Mouse (Mus musculus) intestine, embryonic 16.5 days (tissue): ENCODE measurements at regions not wholly inside any gene's neighbourhood (a gene's known extent, or its start where the extent isn't known, plus 50 kb on each side); places are given as distances from the start of the nearest gene placed in this dataset.

Experiments used
- ATAC-seq: fragments of 200-750 bp; cut with Nextera tagmentation; 2 replicates; pipeline ENCODE4 v1.8.0; 2017; ENCODE audit warnings: moderate TSS enrichment, moderate library complexity
- H3K27ac ChIP-seq: fragments of 300-500 bp; sonication (generic); 2 replicates; pipeline ENCODE4 v1.5.1; 2014; ENCODE audit warnings: mild to moderate bottlenecking, low read length
- H3K27me3 ChIP-seq: fragments of 300-500 bp; sonication (generic); replicated peaks from 2 replicates; pipeline ENCODE4 v1.6.1; 2014; ENCODE audit warnings: low read length, control low read depth, mixed read lengths; ENCODE audit not compliant: control insufficient read depth, insufficient read depth
- H3K36me3 ChIP-seq: fragments of 300-500 bp; sonication (generic); 2 replicates; pipeline ENCODE4 v1.6.1; 2014; ENCODE audit warnings: low read length, control low read depth; ENCODE audit not compliant: control insufficient read depth, insufficient read depth
- H3K4me1 ChIP-seq: fragments of 300-500 bp; sonication (generic); 2 replicates; pipeline ENCODE4 v1.6.1; 2014; ENCODE audit warnings: low read length, control low read depth, mixed read lengths; ENCODE audit not compliant: control insufficient read depth, insufficient read depth
- H3K4me2 ChIP-seq: fragments of 300-500 bp; sonication (generic); 2 replicates; pipeline ENCODE4 v1.6.1; 2014; ENCODE audit warnings: low read depth, low read length, control low read depth
- H3K4me3 ChIP-seq: fragments of 300-500 bp; sonication (generic); 2 replicates; pipeline ENCODE4 v1.5.1; 2014; ENCODE audit warnings: mild to moderate bottlenecking, low read length
- H3K9ac ChIP-seq: fragments of 300-500 bp; sonication (generic); 2 replicates; pipeline ENCODE4 v1.6.1; 2014; ENCODE audit warnings: low read depth, low read length
- H3K9me3 ChIP-seq: fragments of 300-500 bp; sonication (generic); 2 replicates; pipeline ENCODE4 v1.6.1; 2016; ENCODE audit warnings: low read length, control low read depth; ENCODE audit not compliant: control insufficient read depth
- WGBS: fragments of 180-500 bp; shearing (Covaris S2); extraction: QIAGEN DNeasy Blood & Tissue Kit; methylation state at CpG from one replicate; pipeline ENCODE4 v1.1.7; 2014; 5-methylcytosine and 5-hydroxymethylcytosine counted together

GRCm38 (mm10) chr2:172755686-172756471 is 184.2 kb downstream of the Bmp7 start:
- Histone ChIP-seq H3K4me2 (no peak overlapping the region), H3K27ac (no peak overlapping the region), H3K4me1 (no peaks in the 10 kb centered on the region), H3K9me3 (no peaks in the 10 kb centered on the region), H3K9ac (no peak overlapping the region), H3K36me3 (no peaks in the 10 kb centered on the region), H3K27me3 (peaks cover 20% of the 10 kb centered on the region; the same call in 1 of the 2 replicates), H3K4me3 (no peak overlapping the region)
- WGBS = 62% methylated on average over 15 of the region's 15 CpGs
- no peak for ATAC-seq

GRCm38 (mm10) chr2:172756472-172756860 is 183.7 kb downstream of the Bmp7 start:
- no peak overlapping the region for H3K4me3 ChIP-seq
- ATAC-seq = no peak
- H3K9ac ChIP-seq = no peak overlapping the region
- no peak overlapping the region for H3K27ac ChIP-seq
- peaks cover 20% of the 10 kb centered on the region; the same call in 1 of the 2 replicates for H3K27me3 ChIP-seq
- no peaks in the 10 kb centered on the region for H3K9me3 ChIP-seq
- 33% methylated on average over 8 of the region's 8 CpGs for WGBS
- no peaks in the 10 kb centered on the region for H3K36me3 ChIP-seq
- H3K4me1 ChIP-seq = no peaks in the 10 kb centered on the region
- no peak overlapping the region for H3K4me2 ChIP-seq

- no peaks in the 10 kb centered on the region for H3K4me1 ChIP-seq
- H3K27ac ChIP-seq = no peak overlapping the region
- no peak overlapping the region for H3K4me2 ChIP-seq
- no peak overlapping the region for H3K9ac ChIP-seq
- ATAC-seq = peak; percentile 44; the same call in 1 of the 2 replicates
- H3K4me3 ChIP-seq = no peak overlapping the region
- 10% methylated on average over 9 of the region's 9 CpGs for WGBS
- no peaks in the 10 kb centered on the region for H3K36me3 ChIP-seq
- peaks cover 20% of the 10 kb centered on the region; the same call in 1 of the 2 replicates for H3K27me3 ChIP-seq
- H3K9me3 ChIP-seq = no peaks in the 10 kb centered on the region
Observed at GRCm38 (mm10) chr2:172758497-172758896, 181.6 kb downstream of the Bmp7 start.

GRCm38 (mm10) chr2:172765260-172765659 is 174.9 kb downstream of the Bmp7 start:
- no peak for ATAC-seq
- H3K4me3 ChIP-seq = no peak overlapping the region

GRCm38 (mm10) chr2:172766403-172766802 is 173.7 kb downstream of the Bmp7 start:
- Histone ChIP-seq H3K4me2 (no peak overlapping the region), H3K27me3 (no peaks in the 10 kb centered on the region), H3K27ac (no peak overlapping the region), H3K4me1 (no peaks in the 10 kb centered on the region), H3K9ac (no peak overlapping the region), H3K36me3 (no peaks in the 10 kb centered on the region), H3K4me3 (no peak overlapping the region), H3K9me3 (no peaks in the 10 kb centered on the region)
- WGBS = 59% methylated on average over 7 of the region's 7 CpGs
- no peak for ATAC-seq

More at GRCm38 (mm10) chr2:172765260-172765659, 174.9 kb downstream of the Bmp7 start:
- Histone ChIP-seq H3K9me3 (no peaks in the 10 kb centered on the region), H3K9ac (no peak overlapping the region), H3K27ac (no peak overlapping the region), H3K4me1 (no peaks in the 10 kb centered on the region), H3K27me3 (no peaks in the 10 kb centered on the region), H3K36me3 (no peaks in the 10 kb centered on the region), H3K4me2 (no peak overlapping the region)
- 80% methylated on average over 2 of the region's 2 CpGs for WGBS

GRCm38 (mm10) chr2:172768756-172769155 is 171.4 kb downstream of the Bmp7 start:
- Histone ChIP-seq H3K4me1 (no peaks in the 10 kb centered on the region), H3K27me3 (no peaks in the 10 kb centered on the region), H3K27ac (no peak overlapping the region), H3K36me3 (no peaks in the 10 kb centered on the region), H3K4me2 (no peak overlapping the region), H3K4me3 (no peak overlapping the region), H3K9ac (no peak overlapping the region), H3K9me3 (no peaks in the 10 kb centered on the region)
- 77% methylated on average over 8 of the region's 8 CpGs for WGBS
- no peak for ATAC-seq

GRCm38 (mm10) chr2:172770061-172770460 is 170.1 kb downstream of the Bmp7 start:
- ATAC-seq = no peak
- Histone ChIP-seq H3K4me3 (no peak overlapping the region), H3K36me3 (no peaks in the 10 kb centered on the region), H3K9ac (no peak overlapping the region), H3K4me2 (no peak overlapping the region), H3K27ac (no peak overlapping the region), H3K4me1 (no peaks in the 10 kb centered on the region), H3K9me3 (no peaks in the 10 kb centered on the region), H3K27me3 (no peaks in the 10 kb centered on the region)
- 59% methylated on average over 6 of the region's 6 CpGs for WGBS

- Histone ChIP-seq H3K27ac (no peak overlapping the region), H3K36me3 (no peaks in the 10 kb centered on the region), H3K27me3 (no peaks in the 10 kb centered on the region), H3K4me1 (no peaks in the 10 kb centered on the region), H3K9me3 (no peaks in the 10 kb centered on the region), H3K4me3 (no peak overlapping the region), H3K9ac (no peak overlapping the region), H3K4me2 (no peak overlapping the region)
- WGBS = 86% methylated on average over 14 of the region's 14 CpGs
- no peak for ATAC-seq
Observed at GRCm38 (mm10) chr2:172770606-172771005, 169.5 kb downstream of the Bmp7 start.

- 0 out of 2 replicates have a peak, but pooled peaks have one; percentile 31 for ATAC-seq
Observed at GRCm38 (mm10) chr2:172773176-172773575, 166.9 kb downstream of the Bmp7 start.

More at GRCm38 (mm10) chr2:172773176-172773575, 166.9 kb downstream of the Bmp7 start:
- Histone ChIP-seq H3K36me3 (no peaks in the 10 kb centered on the region), H3K9me3 (no peaks in the 10 kb centered on the region), H3K27me3 (no peaks in the 10 kb centered on the region), H3K4me2 (no peak overlapping the region), H3K27ac (no peak overlapping the region), H3K4me3 (no peak overlapping the region), H3K9ac (no peak overlapping the region), H3K4me1 (no peaks in the 10 kb centered on the region)
- WGBS = 0% methylated on average over 2 of the region's 2 CpGs
